Mouse (Mus musculus) C2C12 (cell line): ENCODE results near the gene Rab3gap2.

Experiments
- CTCF ChIP-seq: IDR thresholded peaks from one replicate; pipeline ENCODE4 v1.5.1; 2011; ENCODE audit not compliant: control insufficient read depth, insufficient read depth, insufficient read length
- USF1 ChIP-seq: IDR thresholded peaks from one replicate; pipeline ENCODE4 v1.6.1; 2011; ENCODE audit warnings: low read depth, mild to moderate bottlenecking, control low read depth, moderate library complexity

DNA sequence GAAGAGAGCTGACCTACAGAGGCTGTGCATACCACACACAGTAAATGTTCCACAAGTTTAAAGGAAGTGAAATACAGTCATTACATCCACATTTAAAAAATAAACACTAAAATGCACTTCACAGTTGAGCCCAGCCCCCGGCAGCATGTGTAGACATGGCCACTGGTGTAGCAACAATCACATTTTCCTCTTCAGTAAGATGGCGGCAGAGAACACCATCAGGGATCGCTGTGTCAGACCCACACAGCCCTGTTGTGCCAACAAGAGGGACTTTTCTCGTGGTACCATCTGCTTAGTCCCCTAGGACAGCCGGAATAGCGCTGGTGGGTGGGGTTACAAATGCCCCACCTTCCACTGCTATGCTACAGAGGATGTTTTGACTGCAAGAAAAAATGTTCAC, 98.9 kb downstream of the Rab3gap2 start:
- TF ChIP-seq CTCF (no peak), USF1 (no peak)
